Mouse (Mus musculus): ENCODE results near the gene Tpp2.
"Not testable (repeated sequence)": the region's sequence is repeated elsewhere in the genome, so short reads cannot be mapped to it uniquely, and the experiment has no call there.

Gene Tpp2

GRCm38 (mm10) chr1:44022656-44023055 is 89.2 kb downstream of the Tpp2 start:
- no peak for DNase-seq

DNA sequence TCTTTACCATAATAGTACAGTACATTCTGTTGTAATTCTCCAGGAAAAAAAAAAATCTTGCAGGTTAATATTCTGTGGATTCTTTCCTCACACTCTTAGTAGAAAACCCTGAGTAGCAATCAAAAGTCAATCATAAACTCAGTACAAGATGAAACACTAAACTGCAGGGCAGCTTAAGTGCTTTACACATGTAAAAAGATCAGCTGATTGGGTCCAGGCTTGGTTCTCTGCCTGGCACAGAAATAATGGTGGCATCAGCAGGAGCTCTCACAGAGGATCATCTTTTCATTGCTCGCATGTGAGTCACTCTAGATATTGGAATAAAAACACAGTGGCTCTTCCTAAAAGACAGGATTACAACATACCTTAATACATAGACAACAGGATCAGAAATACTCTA is 94.2 kb downstream of the Tpp2 start:
- DNase-seq: no peak

GRCm38 (mm10) chr1:44032213-44032612 is 98.8 kb downstream of the Tpp2 start:
- DNase-seq: no peak

DNA sequence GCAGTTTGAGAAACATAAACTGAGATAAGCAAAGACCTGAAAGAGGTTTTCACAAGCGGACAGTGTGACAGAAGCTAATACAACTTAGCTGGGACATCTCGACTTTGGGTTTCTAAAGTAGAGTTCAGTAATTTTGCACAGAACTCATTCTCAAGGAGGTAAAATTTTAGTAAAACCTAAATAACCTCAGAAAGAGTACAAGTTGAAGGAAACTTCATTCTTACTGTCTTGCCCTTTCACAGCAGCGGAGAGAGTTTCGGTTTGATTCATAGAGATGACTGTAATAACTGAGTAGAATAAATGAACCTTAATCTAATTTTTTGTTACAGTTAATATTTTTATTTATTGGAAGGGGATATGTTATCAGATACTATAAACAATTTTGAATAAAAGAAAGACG is 99.5 kb downstream of the Tpp2 start:
- DNase-seq: no peak

DNA sequence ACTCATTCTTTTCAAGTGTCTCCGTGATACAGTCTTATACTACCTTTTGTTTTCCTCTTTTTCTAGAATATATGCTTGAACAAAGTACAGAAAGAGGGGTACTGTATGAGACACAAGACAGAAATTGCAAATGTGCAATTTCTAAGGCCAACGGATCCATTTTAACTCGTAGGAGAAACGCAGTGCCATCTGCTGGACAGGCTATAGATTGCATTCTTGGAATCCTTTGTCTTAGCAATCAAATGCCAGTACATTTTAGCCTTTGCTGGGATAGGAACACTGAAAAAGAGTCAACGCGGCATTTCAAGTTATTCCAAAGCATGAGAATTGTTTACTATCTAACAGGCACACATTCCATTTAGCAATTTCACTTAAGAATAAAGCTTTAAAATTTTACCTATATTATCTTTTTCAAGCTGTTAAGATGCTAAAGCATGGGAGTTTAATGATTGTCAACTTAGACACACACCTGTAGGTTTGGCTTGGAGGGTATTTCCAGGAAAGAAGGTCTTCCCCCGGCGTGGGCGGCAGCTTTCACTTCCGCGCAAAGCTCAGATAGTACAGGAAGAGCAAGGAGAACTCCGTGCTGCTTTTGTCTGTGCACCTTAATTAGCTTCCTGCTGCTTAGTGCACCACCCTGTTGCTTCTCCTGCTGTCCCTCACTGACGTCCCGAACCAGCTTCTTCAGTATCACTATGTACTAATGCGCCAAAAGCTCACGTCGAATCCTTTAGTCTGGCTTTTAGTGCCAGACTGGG is 108.5 kb downstream of the Tpp2 start:
- peak; percentile 80 to 83 for DNase-seq

GRCm38 (mm10) chr1:44042555-44042915 is 109.1 kb downstream of the Tpp2 start:
- DNase-seq: no peak

GRCm38 (mm10) chr1:44045689-44046088 is 112.2 kb downstream of the Tpp2 start:
- not testable (repeated sequence) for DNase-seq

- DNase-seq: no peak
These were observed 113.1 kb downstream of the Tpp2 start for GRCm38 (mm10) chr1:44046556-44046955.

Data from B cell, adult 2 months (primary cell).